Mouse (Mus musculus) bone marrow, adult 2 months (tissue): ENCODE measurements at regions not wholly inside any gene's neighbourhood (a gene's known extent, or its start where the extent isn't known, plus 50 kb on each side); places are given as distances from the start of the nearest gene placed in this dataset.

ENCODE experiments used
- CTCF ChIP-seq: fragments of 200-500 bp; IDR thresholded peaks from 2 replicates; pipeline ENCODE4 v1.5.1; 2011; ENCODE audit warnings: low read length, control low read depth; ENCODE audit not compliant: control insufficient read depth, insufficient read depth
- POLR2A ChIP-seq: fragments of 200-500 bp; IDR thresholded peaks from 2 replicates; pipeline ENCODE4 v1.6.1; 2011; ENCODE audit warnings: low read depth, mild to moderate bottlenecking, control low read depth, low read length, borderline replicate concordance; ENCODE audit not compliant: control insufficient read depth

DNA sequence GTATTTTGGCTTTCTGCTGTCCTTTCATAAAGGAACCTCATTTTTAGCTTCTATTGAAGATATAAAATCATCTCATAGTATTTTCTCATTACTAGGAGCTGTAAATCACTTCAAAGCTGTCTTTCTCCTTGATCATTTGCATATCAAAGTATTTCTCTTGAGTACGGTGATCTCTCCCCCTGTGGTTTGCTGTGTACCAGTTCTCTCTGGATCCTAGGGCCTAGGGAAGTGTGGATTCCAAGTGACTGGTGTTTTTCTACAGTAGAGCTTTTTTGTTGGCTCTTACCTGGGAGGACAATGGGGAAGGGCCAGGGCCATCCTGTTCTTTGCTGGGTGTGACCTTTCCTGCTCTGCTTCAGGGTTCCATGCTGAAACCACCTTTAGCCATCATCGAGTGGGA, 253.9 kb downstream of the Enc1 start:
- no peak for TF ChIP-seq CTCF
- no peak for TF ChIP-seq POLR2A
